Mouse (Mus musculus) ES-Bruce4 (cell line): Measurements from ENCODE around the gene Sirt5. TPM values are rescaled to one million over a fixed set of nuclear protein-coding genes. Genes with fewer than 3 reads are reported as not detected.

ENCODE experiments used
- H3K27ac ChIP-seq: 2 replicates; pipeline ENCODE4 v1.5.1; 2012; ENCODE audit warnings: low read length, inconsistent platforms; ENCODE audit not compliant: insufficient read depth
- H3K27me3 ChIP-seq: 2 replicates; pipeline ENCODE4 v1.6.1; 2012; ENCODE audit warnings: mild to moderate bottlenecking, low read length, inconsistent platforms; ENCODE audit not compliant: control insufficient read depth, poor library complexity, insufficient read depth, severe bottlenecking
- H3K36me3 ChIP-seq: 2 replicates; pipeline ENCODE4 v1.6.1; 2012; ENCODE audit warnings: inconsistent platforms, mild to moderate bottlenecking, low read length, moderate library complexity; ENCODE audit not compliant: control insufficient read depth, poor library complexity, insufficient read depth, severe bottlenecking
- H3K4me1 ChIP-seq: one replicate; pipeline ENCODE4 v1.8.1; 2011; ENCODE audit warnings: low read length; ENCODE audit not compliant: control insufficient read depth, insufficient read depth
- H3K4me3 ChIP-seq: 2 replicates; pipeline ENCODE4 v1.5.1; 2011; ENCODE audit warnings: low read depth, mild to moderate bottlenecking, low read length
- H3K9ac ChIP-seq: 2 replicates; pipeline ENCODE4 v1.6.1; 2012; ENCODE audit warnings: low read depth, mild to moderate bottlenecking, inconsistent platforms; ENCODE audit not compliant: poor library complexity, severe bottlenecking
- H3K9me3 ChIP-seq: replicated peaks from 2 replicates; pipeline ENCODE4 v1.6.1; 2012; ENCODE audit warnings: mild to moderate bottlenecking, low read length, inconsistent platforms; ENCODE audit not compliant: control insufficient read depth, poor library complexity, insufficient read depth, severe bottlenecking
- CTCF ChIP-seq: IDR thresholded peaks from one replicate; pipeline ENCODE4 v1.8.1; 2011; ENCODE audit warnings: low read depth, low read length
- EP300 ChIP-seq: IDR thresholded peaks from 2 replicates; pipeline ENCODE4 v1.6.1; 2011; ENCODE audit warnings: low read depth, low read length; ENCODE audit not compliant: insufficient read depth
- POLR2A ChIP-seq: IDR thresholded peaks from one replicate; pipeline ENCODE4 v1.8.1; 2011; ENCODE audit warnings: low read length; ENCODE audit not compliant: insufficient read depth
- polyA plus RNA-seq: library from polyadenylated mRNA; stranded (reverse); fragments of >200 nt; gene quantifications from 2 replicates; pipeline ENCODE4 v1.2.4, GENCODE M21; 2011; ENCODE audit warnings: low read depth; ENCODE audit not compliant: missing spikeins, insufficient read depth, insufficient read length

Gene Sirt5
- polyA plus RNA-seq, 1 experiment = 8.5 TPM

DNA sequence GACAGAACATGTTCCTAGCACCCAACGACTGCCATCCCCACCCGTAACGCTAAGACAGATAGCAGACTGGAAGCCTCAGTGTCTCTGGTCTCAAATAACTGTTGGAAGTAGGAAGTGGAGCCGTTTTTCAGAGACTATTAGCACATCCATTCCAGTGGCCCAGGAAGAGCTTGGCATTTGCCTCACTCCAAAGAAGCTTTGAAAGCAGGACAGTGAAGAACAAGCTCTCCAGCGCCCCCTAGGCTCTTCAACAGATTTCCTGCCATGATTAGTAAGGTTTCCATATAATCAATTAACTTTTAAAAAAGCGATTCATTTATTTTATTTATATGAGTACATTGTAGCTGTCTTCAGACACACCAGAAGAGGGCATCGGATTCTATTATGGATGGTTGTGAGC is 32.7 kb upstream of the Sirt5 start:
- TF ChIP-seq POLR2A = no peak
- peak; percentile 25 for TF ChIP-seq CTCF
- no peak for TF ChIP-seq EP300
- Histone ChIP-seq H3K4me3 (no peak overlapping the region), H3K36me3 (no peaks in the 10 kb centered on the region), H3K27ac (no peak overlapping the region), H3K27me3 (no peaks in the 10 kb centered on the region), H3K9ac (no peak overlapping the region), H3K9me3 (no peaks in the 10 kb centered on the region), H3K4me1 (no peaks in the 10 kb centered on the region)

GRCm38 (mm10) chr13:43336425-43337221 is 28.7 kb upstream of the Sirt5 start:
- no peaks in the 10 kb centered on the region for H3K27me3 ChIP-seq
- H3K4me3 ChIP-seq = no peak overlapping the region
- TF ChIP-seq EP300 (no peak), POLR2A (no peak), CTCF (no peak)
- H3K36me3 ChIP-seq = no peaks in the 10 kb centered on the region
- no peak overlapping the region for H3K9ac ChIP-seq
- no peak overlapping the region for H3K27ac ChIP-seq
- H3K9me3 ChIP-seq = no peaks in the 10 kb centered on the region
- peaks cover 2% of the 10 kb centered on the region for H3K4me1 ChIP-seq

DNA sequence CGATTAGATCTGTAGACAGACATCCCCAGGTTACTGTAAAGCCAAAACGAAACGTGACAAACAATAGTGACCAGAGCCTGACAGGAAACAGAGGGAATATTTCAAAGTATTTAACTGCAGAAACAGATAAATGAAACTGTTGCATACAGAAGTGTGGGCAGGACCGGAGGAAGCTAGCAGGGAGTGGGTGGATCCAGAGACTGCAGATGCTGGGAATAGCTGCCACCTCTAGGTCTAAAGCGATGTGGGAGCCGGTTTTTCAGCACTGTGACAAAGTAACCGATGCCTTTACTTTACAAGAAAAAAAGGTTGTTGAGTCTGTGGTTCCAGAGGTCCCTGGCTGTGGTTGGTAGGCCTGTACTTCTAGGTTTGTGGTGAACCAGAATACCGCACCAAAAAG is 27.3 kb upstream of the Sirt5 start:
- Histone ChIP-seq H3K4me1 (peaks cover 2% of the 10 kb centered on the region), H3K4me3 (no peak overlapping the region), H3K27me3 (no peaks in the 10 kb centered on the region), H3K27ac (no peak overlapping the region), H3K9me3 (no peaks in the 10 kb centered on the region), H3K9ac (no peak overlapping the region), H3K36me3 (no peaks in the 10 kb centered on the region)
- TF ChIP-seq EP300 (no peak), CTCF (no peak)

- no peaks in the 10 kb centered on the region for H3K36me3 ChIP-seq
- no peaks in the 10 kb centered on the region for H3K27me3 ChIP-seq
- no peaks in the 10 kb centered on the region for H3K9me3 ChIP-seq
- H3K9ac ChIP-seq = no peak overlapping the region
- H3K27ac ChIP-seq = no peak overlapping the region
- TF ChIP-seq POLR2A = no peak
- TF ChIP-seq CTCF = no peak
- no peak for TF ChIP-seq EP300
- no peak overlapping the region for H3K4me3 ChIP-seq
- H3K4me1 ChIP-seq = peaks cover 2% of the 10 kb centered on the region
Observed at GRCm38 (mm10) chr13:43338632-43339031, 26.7 kb upstream of the Sirt5 start.

DNA sequence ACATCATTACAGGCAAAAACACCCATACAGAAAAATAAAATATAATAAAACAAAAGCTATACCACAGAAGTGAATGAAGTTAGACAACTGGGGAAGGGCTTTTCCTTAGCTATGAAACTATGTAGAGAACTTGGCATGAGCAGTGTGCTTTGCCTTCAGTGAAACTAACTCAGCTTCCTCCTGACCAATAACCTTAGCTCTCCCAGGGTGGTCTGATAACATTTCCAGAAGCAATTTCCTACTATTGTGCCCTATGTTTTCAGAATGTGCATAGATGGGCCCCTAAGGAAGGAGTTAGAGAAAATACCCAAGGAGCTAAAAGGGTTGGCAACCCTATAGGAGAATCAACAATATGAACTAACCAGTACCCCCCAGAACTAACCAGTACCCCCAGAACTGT is 18.5 kb upstream of the Sirt5 start:
- no peak overlapping the region for H3K9ac ChIP-seq
- H3K9me3 ChIP-seq = no peaks in the 10 kb centered on the region
- no peak overlapping the region for H3K27ac ChIP-seq
- no peaks in the 10 kb centered on the region for H3K4me1 ChIP-seq
- no peaks in the 10 kb centered on the region for H3K36me3 ChIP-seq
- H3K27me3 ChIP-seq = no peaks in the 10 kb centered on the region; the same call in 1 of the 2 replicates
- H3K4me3 ChIP-seq = no peak overlapping the region
- TF ChIP-seq EP300 (no peak), POLR2A (no peak), CTCF (no peak)

DNA sequence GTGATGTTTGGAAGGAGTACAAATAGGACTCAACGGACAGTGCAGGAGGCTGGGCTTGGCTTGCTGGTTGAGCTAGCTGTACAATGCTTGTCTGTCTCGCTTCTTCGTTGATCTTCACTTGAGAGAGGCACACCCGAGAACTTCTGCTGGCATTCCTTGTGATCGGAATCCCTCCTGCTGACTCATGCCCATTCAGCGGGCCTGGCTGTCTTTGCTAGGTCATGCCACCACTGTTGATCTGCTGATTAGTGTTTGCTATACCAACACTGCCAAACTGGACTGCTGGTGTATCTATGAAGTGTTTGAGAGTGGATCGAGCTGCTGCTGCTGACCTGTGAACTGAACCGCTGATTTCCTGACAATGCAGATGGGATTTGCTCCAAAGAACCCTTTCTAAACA is 15.9 kb upstream of the Sirt5 start:
- H3K27ac ChIP-seq = no peak overlapping the region
- TF ChIP-seq POLR2A (no peak), CTCF (no peak), EP300 (no peak)
- no peak overlapping the region for H3K9ac ChIP-seq
- H3K9me3 ChIP-seq = no peaks in the 10 kb centered on the region
- H3K4me3 ChIP-seq = no peak overlapping the region
- no peaks in the 10 kb centered on the region for H3K36me3 ChIP-seq
- no peaks in the 10 kb centered on the region for H3K4me1 ChIP-seq
- H3K27me3 ChIP-seq = no peaks in the 10 kb centered on the region; the same call in 1 of the 2 replicates
